Mouse (Mus musculus): Measurements from ENCODE around the gene Bcl7b. TPM values are rescaled to one million over a fixed set of nuclear protein-coding genes. Genes with fewer than 3 reads are reported as not detected.

The Bcl7b gene
- 50.2 and 52.0 TPM in 2 replicates for polyA plus RNA-seq (2014; fragmentation: Nextera tagmentation; extraction: Ambion mirVana)

GRCm38 (mm10) chr5:135168063-135169062 lies at the start of gene Bcl7b:
Gene Bcl7b (plus strand): TSS chr5:135168283.
- peaks cover 6% of the 10 kb centered on the region for H3K4me1 ChIP-seq (ENCODE audit: insufficient read depth)
- 2% methylated on average over 93 of the region's 95 CpGs for WGBS
- H3K27me3 ChIP-seq (ENCODE audit: insufficient read depth, low read length), result no peaks in the 10 kb centered on the region
- peak; percentile 17; the same call in 1 of the 2 replicates for TF ChIP-seq CTCF (IDR thresholded peaks at IDR 0.05; ENCODE audit: low read depth)
- ATAC-seq (ENCODE audit: insufficient read depth) (peak; percentile 98), DNase-seq (peak; percentile 99)
- H3K9me3 ChIP-seq (ENCODE audit: low read depth, low read length), result no peaks in the 10 kb centered on the region
- H3K9ac ChIP-seq, result peak within 1 kb of the TSS; percentile 80
- peak within 1 kb of the TSS; percentile 70 for H3K4me3 ChIP-seq (ENCODE audit: low read depth, low read length)
- peak within 1 kb of the TSS; percentile 97 for H3K4me2 ChIP-seq
- H3K36me3 ChIP-seq (ENCODE audit: insufficient read depth), result peaks cover 29% of the 10 kb centered on the region
- H3K27ac ChIP-seq (ENCODE audit: low read depth), result peak within 1 kb of the TSS; percentile 98

- 6% methylated on average over 6 of the region's 6 CpGs for WGBS
- Histone ChIP-seq H3K27me3 (ENCODE audit: insufficient read depth, low read length) (peaks cover 10% of the 10 kb centered on the region; the same call in 1 of the 2 replicates), H3K36me3 (ENCODE audit: insufficient read depth) (no peaks in the 10 kb centered on the region), H3K4me1 (ENCODE audit: insufficient read depth) (no peaks in the 10 kb centered on the region), H3K9ac (no peak overlapping the region), H3K4me2 (no peak overlapping the region), H3K4me3 (ENCODE audit: low read depth, low read length) (no peak overlapping the region), H3K9me3 (ENCODE audit: low read depth, low read length) (no peaks in the 10 kb centered on the region), H3K27ac (ENCODE audit: low read depth) (no peak overlapping the region)
- peak; percentile 89 for TF ChIP-seq CTCF (IDR thresholded peaks at IDR 0.05; ENCODE audit: low read depth)
- DNase-seq (peak; percentile 77), ATAC-seq (ENCODE audit: insufficient read depth) (peak; percentile 60; the same call in 1 of the 2 replicates)
These were observed 49.4 kb upstream of the Bcl7b start for GRCm38 (mm10) chr5:135118589-135119081.

- Histone ChIP-seq H3K9ac (no peak overlapping the region), H3K4me1 (ENCODE audit: insufficient read depth) (no peaks in the 10 kb centered on the region), H3K27ac (ENCODE audit: low read depth) (no peak overlapping the region), H3K9me3 (ENCODE audit: low read depth, low read length) (no peaks in the 10 kb centered on the region), H3K4me3 (ENCODE audit: low read depth, low read length) (no peak overlapping the region), H3K4me2 (no peak overlapping the region), H3K27me3 (ENCODE audit: insufficient read depth, low read length) (peaks cover 10% of the 10 kb centered on the region; the same call in 1 of the 2 replicates), H3K36me3 (ENCODE audit: insufficient read depth) (no peaks in the 10 kb centered on the region)
- DNase-seq (peak; percentile 29), ATAC-seq (ENCODE audit: insufficient read depth) (no peak)
- 53% methylated on average over 4 of the region's 4 CpGs for WGBS
- TF ChIP-seq CTCF (IDR thresholded peaks at IDR 0.05; ENCODE audit: low read depth), result peak; percentile 20; the same call in 1 of the 2 replicates
These were observed 47.3 kb upstream of the Bcl7b start for GRCm38 (mm10) chr5:135120753-135121152.

- peaks cover 10% of the 10 kb centered on the region; the same call in 1 of the 2 replicates for H3K27me3 ChIP-seq (ENCODE audit: insufficient read depth, low read length)
- no peaks in the 10 kb centered on the region for H3K9me3 ChIP-seq (ENCODE audit: low read depth, low read length)
- H3K9ac ChIP-seq, result no peak overlapping the region
- no peaks in the 10 kb centered on the region for H3K4me1 ChIP-seq (ENCODE audit: insufficient read depth)
- no peak overlapping the region for H3K27ac ChIP-seq (ENCODE audit: low read depth)
- no peak for TF ChIP-seq CTCF (IDR thresholded peaks at IDR 0.05; ENCODE audit: low read depth)
- ATAC-seq (ENCODE audit: insufficient read depth) (no peak), DNase-seq (no peak)
- WGBS, result 53% methylated on average over 6 of the region's 6 CpGs
- H3K4me3 ChIP-seq (ENCODE audit: low read depth, low read length), result no peak overlapping the region
- H3K4me2 ChIP-seq, result no peak overlapping the region
- no peaks in the 10 kb centered on the region for H3K36me3 ChIP-seq (ENCODE audit: insufficient read depth)
These were observed 42.0 kb upstream of the Bcl7b start for GRCm38 (mm10) chr5:135126121-135126520.

GRCm38 (mm10) chr5:135127669-135128068 lies 40.4 kb upstream of the Bcl7b start:
- ATAC-seq (ENCODE audit: insufficient read depth) (no peak), DNase-seq (no peak)
- Histone ChIP-seq H3K9ac (no peak overlapping the region), H3K4me2 (no peak overlapping the region), H3K4me3 (ENCODE audit: low read depth, low read length) (no peak overlapping the region), H3K36me3 (ENCODE audit: insufficient read depth) (no peaks in the 10 kb centered on the region), H3K4me1 (ENCODE audit: insufficient read depth) (no peaks in the 10 kb centered on the region), H3K27me3 (ENCODE audit: insufficient read depth, low read length) (no peaks in the 10 kb centered on the region; the same call in 1 of the 2 replicates), H3K27ac (ENCODE audit: low read depth) (no peak overlapping the region), H3K9me3 (ENCODE audit: low read depth, low read length) (no peaks in the 10 kb centered on the region)
- WGBS, result 75% methylated on average over 6 of the region's 6 CpGs
- TF ChIP-seq CTCF (IDR thresholded peaks at IDR 0.05; ENCODE audit: low read depth), result no peak

- H3K9ac ChIP-seq, result no peak overlapping the region
- TF ChIP-seq CTCF (IDR thresholded peaks at IDR 0.05; ENCODE audit: low read depth), result no peak
- H3K4me2 ChIP-seq, result no peak overlapping the region
- H3K36me3 ChIP-seq (ENCODE audit: insufficient read depth), result no peaks in the 10 kb centered on the region
- DNase-seq (no peak), ATAC-seq (ENCODE audit: insufficient read depth) (no peak)
- H3K27ac ChIP-seq (ENCODE audit: low read depth), result no peak overlapping the region
- H3K4me1 ChIP-seq (ENCODE audit: insufficient read depth), result no peaks in the 10 kb centered on the region
- 87% methylated on average over 4 of the region's 4 CpGs for WGBS
- no peaks in the 10 kb centered on the region for H3K9me3 ChIP-seq (ENCODE audit: low read depth, low read length)
- H3K4me3 ChIP-seq (ENCODE audit: low read depth, low read length), result no peak overlapping the region
- H3K27me3 ChIP-seq (ENCODE audit: insufficient read depth, low read length), result peaks cover 19% of the 10 kb centered on the region
These were observed 38.3 kb upstream of the Bcl7b start for GRCm38 (mm10) chr5:135129747-135130146.
